Mouse (Mus musculus): Measurements from ENCODE around the gene Mcm8. TPM values are rescaled to one million over a fixed set of nuclear protein-coding genes. Genes with fewer than 3 reads are reported as not detected.

Mcm8 gene
- total RNA-seq, 1 experiment from 2014 or later = 3.0 TPM

DNA sequence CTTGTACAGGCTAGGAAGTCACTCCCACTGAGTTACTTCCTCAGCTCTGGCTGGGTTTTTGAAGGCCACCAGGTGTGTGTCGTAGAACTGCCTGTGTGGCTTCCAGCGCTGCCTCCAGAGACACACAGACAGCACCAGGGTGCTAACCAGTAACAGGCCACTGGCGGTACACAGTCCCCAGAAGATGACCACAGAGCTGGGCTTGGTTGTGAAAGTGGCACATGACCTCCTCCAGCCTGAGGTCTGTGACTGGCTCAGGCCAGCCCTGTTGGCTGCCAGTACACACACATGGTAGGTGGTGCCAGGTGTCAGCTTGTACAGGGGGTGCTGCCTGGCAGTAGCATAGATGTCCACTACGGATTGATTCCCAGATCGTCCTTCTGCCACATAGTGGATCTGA lies 53.7 kb downstream of the Mcm8 start:
- peak; percentile 4; the same call in 1 of the 2 replicates for ATAC-seq (ENCODE audit: extremely low read depth, insufficient number of reproducible peaks, low FRiP score, poor library complexity, severe bottlenecking)

- no peak for ATAC-seq (ENCODE audit: extremely low read depth, insufficient number of reproducible peaks, low FRiP score, poor library complexity, severe bottlenecking)
Observed at GRCm38 (mm10) chr2:132870286-132870685, 54.3 kb downstream of the Mcm8 start.

GRCm38 (mm10) chr2:132871663-132872062 lies 55.7 kb downstream of the Mcm8 start:
- no peak for ATAC-seq (ENCODE audit: extremely low read depth, insufficient number of reproducible peaks, low FRiP score, poor library complexity, severe bottlenecking)

- no peak for ATAC-seq (ENCODE audit: extremely low read depth, insufficient number of reproducible peaks, low FRiP score, poor library complexity, severe bottlenecking)
Observed at GRCm38 (mm10) chr2:132873657-132874326, 57.9 kb downstream of the Mcm8 start.

DNA sequence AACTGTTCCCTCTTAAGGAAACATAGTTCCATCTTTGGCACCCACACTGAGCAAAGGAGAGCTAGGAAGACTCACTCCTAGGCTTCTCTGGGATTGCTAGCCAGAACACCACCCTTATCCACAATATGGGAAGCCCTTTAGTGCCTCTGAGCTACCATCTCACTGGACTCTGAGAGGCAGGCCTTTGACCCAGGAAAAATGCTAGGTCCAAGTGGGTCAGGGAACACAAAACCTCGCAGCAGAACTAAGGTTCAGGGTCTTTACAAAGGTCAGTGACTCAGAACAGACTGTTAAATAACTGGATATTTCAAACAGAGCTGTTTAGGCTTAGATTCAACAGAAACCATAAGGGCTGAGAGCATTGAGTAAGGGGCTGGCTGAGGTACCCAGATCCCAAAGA lies 61.0 kb downstream of the Mcm8 start:
- no peak for ATAC-seq (ENCODE audit: extremely low read depth, insufficient number of reproducible peaks, low FRiP score, poor library complexity, severe bottlenecking)

GRCm38 (mm10) chr2:132879261-132880044 lies 63.5 kb downstream of the Mcm8 start:
- ATAC-seq (ENCODE audit: extremely low read depth, insufficient number of reproducible peaks, low FRiP score, poor library complexity, severe bottlenecking) = peak; percentile 21; the same call in 1 of the 2 replicates

GRCm38 (mm10) chr2:132880844-132881645 lies 65.1 kb downstream of the Mcm8 start, which contains the start of gene Lrrn4:
Gene Lrrn4 (minus strand): TSS chr2:132880891.
- ATAC-seq (ENCODE audit: extremely low read depth, insufficient number of reproducible peaks, low FRiP score, poor library complexity, severe bottlenecking) = no peak

DNA sequence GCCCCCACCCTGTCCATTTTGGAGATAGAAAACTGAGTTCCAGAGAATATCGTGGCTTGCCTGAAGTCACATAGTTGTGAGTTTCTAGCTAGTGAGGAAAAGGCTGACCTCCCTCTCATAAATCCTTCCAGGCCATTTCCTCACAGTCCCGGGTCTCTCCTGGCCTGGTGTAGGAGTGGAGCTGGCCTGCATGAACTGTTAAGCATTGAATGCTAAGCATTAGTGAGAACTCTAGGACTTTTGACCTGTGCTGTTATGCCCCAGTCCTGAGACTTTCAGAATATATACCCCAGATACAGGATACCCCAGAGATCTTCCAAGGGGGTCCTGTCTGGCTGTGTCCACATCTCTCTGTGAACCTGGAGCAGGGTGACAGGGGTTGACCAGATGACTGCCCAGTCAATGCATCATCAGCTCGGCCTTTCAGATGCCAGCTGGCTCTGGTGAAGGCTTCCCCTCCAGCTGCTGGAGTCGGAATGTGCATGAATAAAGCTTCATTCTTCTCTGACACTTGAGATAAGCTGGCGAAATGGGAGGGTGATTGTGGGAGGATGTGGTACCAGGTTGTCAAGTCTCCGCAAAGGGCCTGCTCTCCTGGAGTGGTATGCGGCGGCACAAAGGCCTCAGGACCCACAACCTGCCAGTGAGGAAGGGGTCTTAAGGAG lies 68.5 kb downstream of the Mcm8 start:
- no peak for ATAC-seq (ENCODE audit: extremely low read depth, insufficient number of reproducible peaks, low FRiP score, poor library complexity, severe bottlenecking)

DNA sequence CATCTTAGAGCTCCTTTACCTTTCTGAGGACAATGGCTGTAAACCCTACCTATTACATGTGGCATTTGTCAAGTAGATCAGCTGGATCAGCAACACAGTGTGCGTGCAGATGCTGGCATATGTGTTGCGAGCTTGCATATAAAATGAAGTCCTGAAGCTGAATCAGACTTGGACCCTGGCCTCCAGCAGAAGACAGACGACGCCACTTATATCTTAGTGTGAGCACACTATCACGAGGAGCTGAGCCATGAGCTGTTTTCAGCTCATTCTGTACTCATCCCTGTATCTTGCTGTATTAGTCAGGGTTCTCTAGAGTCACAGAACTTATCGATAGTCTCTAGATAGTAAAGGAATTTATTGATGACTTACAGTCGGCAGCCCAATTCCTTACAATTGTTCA lies 69.4 kb downstream of the Mcm8 start:
- no peak for ATAC-seq (ENCODE audit: extremely low read depth, insufficient number of reproducible peaks, low FRiP score, poor library complexity, severe bottlenecking)

Other genes starting within 250 kb of the Mcm8 start
- 559 and 604 TPM in 2 replicates for gene Gpcpd1, start 228.4 kb upstream of the Mcm8 start, total RNA-seq (2017)
- 8.8 and 14.6 TPM in 2 replicates for gene Shld1, start 129.2 kb upstream of the Mcm8 start, total RNA-seq (2017)
- gene Chgb, start 34.9 kb upstream of the Mcm8 start, total RNA-seq (2017) = not detected in 2 replicates
- gene Trmt6, start 86 bp upstream of the Mcm8 start, total RNA-seq (2017) = 28.0 and 32.9 TPM in 2 replicates
- 5.4 and 6.4 TPM in 2 replicates for gene Crls1, start 30.5 kb downstream of the Mcm8 start, total RNA-seq (2017)
- gene Lrrn4, start 64.8 kb downstream of the Mcm8 start, total RNA-seq (2017) = 0.23 TPM in 1 of 2 replicates, not detected in the other
- gene Fermt1, start 129.8 kb downstream of the Mcm8 start, total RNA-seq (2017) = not detected in 2 replicates

Data from neutrophil, adult 5-6 weeks (primary cell).